Mouse (Mus musculus): ENCODE data around the gene Sema6b. TPM values are rescaled to one million over a fixed set of nuclear protein-coding genes. Genes with fewer than 3 reads are reported as not detected.

Gene Sema6b
- total RNA-seq, 1 experiment from 2014 or later: 1.2 TPM

DNA sequence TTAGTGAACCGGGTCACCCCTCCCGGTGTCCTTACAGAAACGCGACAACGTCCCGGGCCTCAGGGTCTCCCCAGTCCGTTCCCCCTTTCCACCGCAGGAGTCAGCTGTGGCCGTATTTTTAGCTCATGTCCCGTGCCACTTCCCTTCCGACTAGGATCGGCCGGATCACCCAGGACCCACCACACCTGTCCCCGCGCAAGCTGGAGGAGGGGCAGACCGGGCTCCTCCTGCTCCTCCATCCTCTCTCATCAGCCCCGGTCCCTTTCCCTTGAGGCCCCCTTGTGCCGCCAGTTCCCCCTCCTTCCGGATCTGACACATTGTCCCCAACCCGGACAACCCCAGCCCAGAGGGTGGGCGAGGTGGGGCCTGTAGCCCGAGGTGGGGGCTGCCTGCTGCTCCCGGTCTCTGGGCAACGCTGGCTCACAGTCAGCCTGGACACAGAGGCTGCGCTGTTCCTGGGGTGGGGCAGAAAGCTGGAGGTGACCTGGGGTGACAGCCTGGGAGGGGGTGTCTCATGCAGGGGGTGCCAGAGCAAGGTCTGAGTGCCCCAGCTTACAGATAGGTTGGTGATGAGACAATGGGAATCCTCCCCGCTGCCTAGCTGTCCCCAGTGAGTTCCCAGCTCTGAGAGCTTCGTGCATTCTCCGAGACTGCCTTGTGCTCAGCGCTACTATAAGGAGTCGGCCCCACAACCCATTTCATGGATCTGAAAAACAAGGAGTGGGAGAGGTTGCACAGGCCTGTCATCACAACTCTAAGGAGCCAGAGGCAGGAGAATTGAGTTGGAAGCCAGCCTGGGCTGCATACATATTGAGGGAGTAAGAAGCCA, 8.9 kb upstream of the Sema6b start:
- no peak for ATAC-seq (replicated peaks; ENCODE audit: insufficient number of reproducible peaks, low FRiP score, low TSS enrichment, poor library complexity, severe bottlenecking)

DNA sequence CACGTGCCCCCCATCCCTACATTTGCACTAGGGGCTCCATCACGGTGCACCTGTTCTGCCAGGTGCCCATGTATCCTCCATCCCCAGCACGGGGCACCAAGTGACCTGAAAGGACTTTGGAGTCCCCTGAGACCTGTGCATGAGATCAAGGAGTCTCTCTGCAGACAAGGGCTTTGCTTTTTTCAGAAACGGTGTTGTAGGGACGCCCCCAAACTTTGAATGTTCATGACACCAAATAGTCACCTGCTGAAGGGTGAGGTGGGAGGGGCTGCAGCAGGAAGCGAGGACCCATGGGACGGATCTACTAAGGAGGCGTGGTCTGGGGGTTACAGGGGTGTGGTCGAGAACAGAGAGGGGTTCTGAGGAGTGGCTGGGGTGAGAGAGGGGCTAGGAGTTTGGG, 8.1 kb upstream of the Sema6b start:
- ATAC-seq (replicated peaks; ENCODE audit: insufficient number of reproducible peaks, low FRiP score, low TSS enrichment, poor library complexity, severe bottlenecking): no peak

DNA sequence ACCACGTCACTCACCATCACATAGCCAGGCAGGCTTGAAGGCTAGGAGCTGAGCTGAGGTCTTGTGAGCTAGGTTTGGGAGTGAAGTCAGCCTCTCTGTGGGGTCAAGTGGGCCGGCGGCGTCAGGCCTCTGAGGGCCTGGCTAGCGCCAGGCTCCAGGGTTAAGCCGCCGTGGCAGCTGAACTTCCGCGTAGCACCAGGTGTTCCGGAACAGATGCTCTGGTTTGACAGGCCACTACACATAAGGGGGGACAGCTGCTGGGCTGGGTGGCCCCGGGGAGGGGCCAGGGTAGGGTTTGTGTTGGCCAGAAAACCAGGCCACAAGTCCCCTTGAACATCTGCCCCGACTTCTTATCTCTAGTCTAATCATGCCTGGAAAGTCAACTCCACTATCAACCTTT, 7.3 kb upstream of the Sema6b start:
- no peak for ATAC-seq (replicated peaks; ENCODE audit: insufficient number of reproducible peaks, low FRiP score, low TSS enrichment, poor library complexity, severe bottlenecking)

DNA sequence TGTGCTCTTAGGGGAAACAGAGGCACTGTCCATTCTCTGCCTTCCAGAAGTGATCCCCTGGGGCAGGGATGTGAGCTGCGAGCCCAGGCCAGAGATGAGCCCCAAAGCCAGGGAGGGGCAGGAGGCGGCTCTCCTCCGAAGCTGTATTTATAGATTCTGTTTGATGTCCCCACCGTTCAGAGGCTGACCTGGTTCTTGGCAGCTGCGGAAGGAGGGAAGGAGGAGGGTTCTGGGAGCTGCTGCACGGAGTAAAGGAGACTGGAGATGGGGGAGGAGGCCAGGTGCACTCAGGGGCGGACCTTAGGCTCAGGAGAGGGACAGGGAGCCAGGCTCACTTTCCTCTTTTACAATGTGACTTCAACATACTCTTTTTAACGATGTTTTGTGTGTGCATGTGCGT, 6.0 kb upstream of the Sema6b start:
- no peak for ATAC-seq (replicated peaks; ENCODE audit: insufficient number of reproducible peaks, low FRiP score, low TSS enrichment, poor library complexity, severe bottlenecking)

DNA sequence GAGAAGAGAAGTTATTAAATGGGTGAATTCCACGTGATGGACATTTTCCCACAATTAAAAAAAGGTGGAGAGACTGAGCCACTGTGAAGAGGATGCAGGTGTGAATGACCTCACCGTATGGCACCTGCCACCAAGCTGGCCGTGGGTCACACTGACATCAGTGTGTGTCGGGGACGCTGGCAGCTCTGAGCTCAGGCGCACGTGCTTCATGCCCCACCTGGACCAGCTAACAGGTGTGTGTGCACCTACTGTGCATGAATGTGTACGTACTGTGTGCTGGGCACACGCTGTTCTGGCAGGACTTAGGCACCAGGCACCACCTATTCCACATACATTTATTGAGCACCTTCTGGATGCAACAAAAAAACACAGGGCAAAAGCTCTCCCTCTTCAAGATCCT, 4.4 kb upstream of the Sema6b start:
- no peak for ATAC-seq (replicated peaks; ENCODE audit: insufficient number of reproducible peaks, low FRiP score, low TSS enrichment, poor library complexity, severe bottlenecking)

DNA sequence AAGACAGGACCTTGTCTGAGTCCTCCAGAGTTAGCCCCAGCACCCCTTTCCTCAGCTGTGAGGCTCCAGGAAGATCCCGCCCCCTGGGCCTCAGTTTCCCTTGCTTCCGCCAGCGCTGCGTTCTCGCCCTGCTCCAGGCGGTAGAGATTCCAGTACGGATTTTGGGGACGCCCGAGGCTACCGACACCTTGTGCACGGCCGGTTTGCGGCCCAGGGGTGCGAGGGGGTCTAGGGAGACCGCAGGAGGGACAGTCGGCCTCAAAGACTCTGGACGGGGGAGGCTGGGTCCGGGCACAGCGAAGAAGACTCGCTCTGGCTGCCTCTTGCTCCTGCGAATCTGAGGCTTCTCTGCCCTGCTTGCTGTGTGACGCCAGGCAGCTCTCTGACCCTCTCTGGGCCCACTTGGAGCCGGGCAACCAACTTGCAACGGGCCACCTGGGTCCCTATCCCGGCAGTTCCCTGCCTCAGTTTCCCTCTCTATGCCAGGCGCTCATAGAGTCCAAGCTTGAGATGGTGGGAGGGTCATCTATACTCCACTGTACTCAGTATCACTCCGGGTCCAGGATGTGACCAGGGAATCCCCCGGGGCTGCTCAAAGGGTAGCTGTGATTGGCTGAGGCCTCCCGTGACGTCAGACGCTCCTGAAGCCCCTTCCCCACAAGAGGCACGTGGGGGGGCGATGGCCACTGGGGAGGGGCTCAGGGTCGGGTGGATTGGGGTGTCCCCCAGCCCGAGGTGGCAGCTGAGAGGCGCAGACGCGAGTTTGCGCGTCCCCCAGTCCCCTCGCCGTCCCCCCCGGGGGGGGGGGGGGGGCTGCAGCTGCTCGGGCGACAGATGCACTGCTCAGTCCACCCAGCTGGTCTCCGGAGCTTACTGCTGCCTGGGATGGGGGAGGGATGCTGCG, 1.8 kb upstream of the Sema6b start:
- ATAC-seq (replicated peaks; ENCODE audit: insufficient number of reproducible peaks, low FRiP score, low TSS enrichment, poor library complexity, severe bottlenecking): no peak

DNA sequence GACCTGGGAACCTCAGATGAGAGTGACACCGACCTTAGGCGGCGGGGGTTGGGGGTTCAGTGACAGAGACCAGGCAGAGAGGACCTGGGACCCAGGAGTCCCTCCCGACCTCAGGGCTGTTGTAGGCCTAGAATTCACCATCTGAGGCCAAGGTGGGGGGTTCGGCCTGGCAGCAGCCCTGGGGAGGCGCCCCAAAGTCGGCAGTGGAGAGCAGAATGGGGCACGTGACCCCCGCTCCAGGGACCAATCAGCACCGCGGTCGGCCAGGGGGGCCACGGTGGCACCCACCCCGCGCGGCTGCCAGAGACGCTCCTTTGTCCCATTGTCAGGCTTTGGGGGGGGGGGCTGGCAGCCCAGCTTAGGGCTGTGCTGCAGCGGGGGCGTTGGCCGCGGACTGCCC, 788 bp downstream of the Sema6b start:
- ATAC-seq (replicated peaks; ENCODE audit: insufficient number of reproducible peaks, low FRiP score, low TSS enrichment, poor library complexity, severe bottlenecking): no peak

DNA sequence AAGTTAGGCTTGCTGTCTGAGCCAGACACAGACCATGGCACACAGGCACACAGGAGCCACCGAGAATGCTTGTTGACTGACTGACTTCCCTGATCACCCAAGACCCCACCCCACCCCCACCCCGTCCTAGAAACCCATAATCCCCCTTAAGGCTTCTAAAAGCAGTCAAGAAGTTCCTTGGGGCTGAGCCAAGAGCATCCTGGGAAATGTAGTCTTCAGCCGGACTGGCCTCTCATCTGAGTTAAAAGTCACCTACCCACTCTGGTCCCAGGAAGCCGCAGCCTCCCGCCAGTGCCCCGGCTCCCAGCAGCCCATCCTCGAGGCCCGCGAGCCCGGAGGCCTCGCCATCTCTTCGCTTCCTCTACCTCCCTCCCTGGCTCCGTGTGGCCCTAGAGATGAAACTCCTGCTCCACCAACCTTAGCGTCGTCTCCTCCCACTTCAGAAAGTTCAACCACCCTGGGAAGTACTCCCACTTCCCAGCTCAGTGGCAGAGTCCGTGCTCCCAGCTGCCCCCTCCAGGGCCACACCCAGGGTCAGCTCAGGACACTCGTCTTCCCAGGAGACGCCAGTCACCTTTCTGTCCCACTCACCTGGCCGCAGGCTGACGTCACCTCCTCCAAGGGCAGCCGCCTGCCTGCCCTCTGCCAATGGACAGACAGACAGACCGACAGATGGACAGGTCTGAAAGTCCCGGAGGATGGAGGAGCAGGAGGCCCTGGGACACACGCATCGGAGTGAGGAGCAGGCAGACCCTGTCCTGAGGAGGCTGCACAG, 2.1 kb downstream of the Sema6b start:
- no peak for ATAC-seq (replicated peaks; ENCODE audit: insufficient number of reproducible peaks, low FRiP score, low TSS enrichment, poor library complexity, severe bottlenecking)

DNA sequence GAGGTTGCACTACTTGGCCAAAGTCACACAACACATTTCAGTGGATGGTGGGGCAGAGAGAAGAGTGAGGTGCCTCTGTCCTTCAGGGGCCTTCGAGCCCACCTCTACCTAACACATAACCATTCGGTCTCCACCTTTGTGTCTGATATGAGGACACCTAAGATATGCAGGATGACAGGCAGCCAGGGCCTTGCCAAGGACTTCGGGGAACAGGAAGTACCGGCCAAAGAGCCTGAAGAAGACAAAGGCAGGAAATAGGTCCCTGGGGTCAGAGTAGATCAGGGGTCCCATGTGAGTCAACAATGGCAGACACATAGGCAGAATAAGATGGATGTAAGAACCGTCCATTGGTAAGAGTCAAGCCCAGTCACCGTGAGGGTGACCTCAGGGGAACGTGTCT, 3.6 kb downstream of the Sema6b start:
- no peak for ATAC-seq (replicated peaks; ENCODE audit: insufficient number of reproducible peaks, low FRiP score, low TSS enrichment, poor library complexity, severe bottlenecking)

DNA sequence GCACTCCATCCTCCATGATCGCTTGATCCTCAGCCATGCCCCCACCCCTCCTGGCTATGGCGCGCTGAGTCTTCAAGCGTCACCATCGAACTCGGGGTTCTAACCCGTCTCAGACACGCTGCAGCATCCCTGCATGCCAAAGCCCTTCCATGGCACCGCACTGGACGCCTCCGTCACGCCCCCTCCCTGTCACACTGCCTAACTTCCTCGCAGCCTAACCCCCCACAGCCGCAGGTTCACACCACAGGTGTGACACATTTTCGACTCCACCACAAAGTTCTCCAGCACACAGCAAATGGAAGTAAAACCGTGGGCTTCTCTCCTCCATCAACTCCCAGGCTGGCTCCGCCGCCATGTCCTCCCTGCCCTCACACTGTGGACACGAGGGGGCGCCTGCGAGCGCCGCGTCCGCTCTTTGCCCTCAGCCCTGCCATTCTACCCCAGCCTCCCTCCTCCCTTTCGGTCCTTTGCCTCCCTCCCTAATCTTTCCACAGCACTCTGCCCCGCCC, 5.6 kb downstream of the Sema6b start:
- peak; percentile 46 for ATAC-seq (replicated peaks; ENCODE audit: insufficient number of reproducible peaks, low FRiP score, low TSS enrichment, poor library complexity, severe bottlenecking)

DNA sequence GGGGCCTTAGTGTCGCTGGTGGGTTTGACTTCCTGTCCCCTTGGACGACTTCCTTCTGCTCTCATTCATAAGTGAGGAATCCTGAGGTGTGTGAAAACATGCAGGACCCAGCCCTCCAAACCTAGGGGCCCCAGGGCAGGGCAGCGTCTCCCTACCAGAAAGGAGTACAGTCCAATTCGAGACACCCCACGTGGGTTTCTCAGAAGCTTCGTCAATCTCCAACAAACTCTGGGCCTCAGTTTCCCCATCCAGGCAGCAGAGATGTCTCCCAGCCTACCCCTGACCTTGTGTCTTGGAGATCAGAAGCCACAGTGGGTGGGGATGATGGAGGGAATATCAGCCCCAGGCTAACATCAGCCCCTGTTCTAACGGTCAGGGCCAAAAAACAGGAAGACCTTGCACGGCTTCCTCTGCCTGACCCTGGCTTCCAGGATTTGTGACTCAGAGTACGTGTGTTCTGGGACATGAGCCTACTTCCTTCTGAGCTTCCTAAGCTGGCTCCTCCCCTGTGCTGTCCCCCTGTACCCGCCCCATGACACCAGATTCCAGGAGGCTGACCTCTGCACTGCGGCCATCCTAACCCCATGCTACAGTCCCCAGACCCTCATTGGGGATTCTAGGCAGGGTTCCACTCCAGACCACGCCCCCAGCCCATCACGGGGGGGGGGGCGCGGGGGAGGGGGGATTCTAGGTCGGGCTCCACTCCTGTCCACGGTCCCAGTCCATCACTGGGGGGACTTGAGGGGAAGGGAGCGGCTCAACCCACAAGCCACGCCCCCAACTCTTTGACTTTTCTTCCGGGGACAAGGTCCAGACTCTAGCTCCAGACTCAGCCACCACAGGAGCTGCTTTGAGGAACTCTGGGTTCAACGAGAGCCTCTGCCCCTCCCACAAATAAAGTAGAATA, 6.4 kb downstream of the Sema6b start:
- peak; percentile 46 for ATAC-seq (replicated peaks; ENCODE audit: insufficient number of reproducible peaks, low FRiP score, low TSS enrichment, poor library complexity, severe bottlenecking)

DNA sequence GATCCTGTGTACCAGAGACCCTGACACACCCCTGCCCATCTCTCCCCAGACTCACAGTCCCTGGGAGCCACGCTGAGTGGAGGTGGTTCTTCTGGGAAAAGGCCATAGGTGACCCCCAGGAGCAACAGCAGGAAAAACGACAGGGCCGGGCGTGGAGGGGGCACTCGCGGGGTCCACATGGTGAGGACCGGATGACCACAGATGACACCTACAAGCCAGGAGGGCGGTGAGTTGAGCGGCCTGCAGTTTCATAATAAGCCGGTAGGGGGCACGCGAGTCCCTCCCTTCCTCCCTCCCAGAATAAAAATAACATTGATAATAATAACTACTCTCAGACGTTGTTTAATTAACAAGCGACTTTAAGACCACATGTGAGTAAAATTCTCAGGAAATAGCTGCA, 7.5 kb downstream of the Sema6b start:
- ATAC-seq (replicated peaks; ENCODE audit: insufficient number of reproducible peaks, low FRiP score, low TSS enrichment, poor library complexity, severe bottlenecking): peak; percentile 41

DNA sequence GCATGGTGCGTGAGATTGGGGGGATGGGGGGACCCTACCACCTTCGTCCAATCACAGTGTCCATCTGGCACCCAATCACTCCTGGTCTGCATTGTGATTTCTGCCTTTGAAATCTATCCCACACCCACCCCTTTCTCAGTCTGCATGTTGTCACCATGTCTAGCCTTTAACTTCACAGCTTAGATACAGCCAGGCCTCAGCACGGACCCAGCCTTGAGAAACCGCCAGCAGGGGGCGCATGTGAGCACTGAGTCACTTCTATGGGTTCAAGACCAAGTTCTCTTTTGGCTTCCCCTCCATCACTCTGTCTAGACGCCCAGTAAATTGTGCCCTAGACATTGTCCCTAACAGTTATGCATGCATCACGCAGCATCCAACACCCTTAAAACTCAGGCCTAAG, 8.3 kb downstream of the Sema6b start:
- ATAC-seq (replicated peaks; ENCODE audit: insufficient number of reproducible peaks, low FRiP score, low TSS enrichment, poor library complexity, severe bottlenecking): no peak

DNA sequence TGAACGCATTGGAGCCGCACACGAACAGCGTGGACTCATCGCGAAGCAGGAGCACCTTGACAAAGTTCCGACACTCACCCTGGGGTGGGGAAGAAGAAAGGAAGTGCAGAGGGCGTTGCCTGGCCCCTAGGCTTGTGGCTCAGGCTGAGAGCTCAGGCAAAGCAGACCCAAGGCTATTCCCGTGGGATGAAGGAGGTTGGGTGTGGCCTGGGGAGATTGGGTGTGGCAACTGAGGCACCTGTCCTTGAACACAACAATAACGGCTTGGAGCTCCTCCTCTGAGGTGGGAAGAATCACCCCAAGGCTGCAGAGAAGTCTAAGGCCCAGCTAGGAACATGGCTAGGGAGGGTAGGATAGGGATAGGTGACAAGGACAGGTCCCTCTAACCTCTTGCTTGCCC, 9.0 kb downstream of the Sema6b start:
- no peak for ATAC-seq (replicated peaks; ENCODE audit: insufficient number of reproducible peaks, low FRiP score, low TSS enrichment, poor library complexity, severe bottlenecking)

DNA sequence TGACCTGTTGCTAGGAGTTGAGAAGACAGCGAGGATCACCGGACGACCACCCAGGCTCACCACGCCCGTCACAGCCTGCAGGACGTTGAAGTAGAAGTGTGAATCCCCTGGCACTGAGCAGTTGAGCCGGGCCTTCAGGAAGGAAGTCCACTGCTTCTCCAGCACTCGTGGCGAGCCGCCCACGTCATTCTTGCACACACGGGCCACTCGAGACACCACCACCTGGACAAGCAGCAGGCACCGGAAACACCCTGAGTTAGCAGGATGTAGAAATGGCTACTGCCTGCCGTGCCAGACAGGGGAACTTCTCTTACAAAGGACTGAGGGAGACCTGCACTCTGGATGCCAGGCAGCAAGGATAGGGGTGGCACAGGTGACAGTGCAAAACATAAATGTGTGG, 11.9 kb downstream of the Sema6b start:
- ATAC-seq (replicated peaks; ENCODE audit: insufficient number of reproducible peaks, low FRiP score, low TSS enrichment, poor library complexity, severe bottlenecking): no peak

DNA sequence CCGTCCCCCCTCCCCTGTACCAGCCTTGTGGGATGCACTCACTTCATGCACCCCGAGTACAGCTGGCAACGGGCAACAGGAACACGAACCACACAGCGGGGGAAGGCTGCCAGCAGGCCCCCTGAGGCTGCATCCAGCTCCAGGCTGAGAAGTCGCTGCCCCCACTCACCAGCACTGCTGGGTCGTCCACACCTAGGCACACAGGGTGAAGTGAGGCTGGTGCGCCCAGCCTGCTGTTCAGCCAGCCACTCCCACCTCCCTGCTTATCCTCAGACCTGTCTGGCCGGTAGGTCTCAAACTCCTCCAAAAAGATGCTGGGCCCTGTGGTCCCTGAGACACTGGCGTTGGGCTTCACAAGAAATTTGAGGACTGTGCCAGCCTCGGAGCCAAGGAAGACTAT, 14.0 kb downstream of the Sema6b start:
- ATAC-seq (replicated peaks; ENCODE audit: insufficient number of reproducible peaks, low FRiP score, low TSS enrichment, poor library complexity, severe bottlenecking): no peak

DNA sequence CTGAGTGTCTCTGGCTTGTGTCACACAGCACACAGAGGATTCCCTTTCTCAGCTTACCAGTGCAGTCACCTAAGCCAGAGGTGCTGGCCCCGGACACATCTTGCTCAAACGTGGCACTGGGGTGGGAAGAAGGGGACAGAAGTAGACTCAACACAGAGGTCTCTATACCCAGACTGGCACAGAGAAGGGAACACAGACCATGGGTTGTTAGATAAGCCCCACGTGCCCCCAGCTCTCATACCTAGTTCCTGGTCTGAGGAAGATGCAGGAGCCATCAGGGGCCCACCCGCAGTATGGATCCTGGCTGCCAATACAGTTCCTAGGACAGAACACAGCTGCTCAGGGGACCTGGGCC, 14.9 kb downstream of the Sema6b start:
- no peak for ATAC-seq (replicated peaks; ENCODE audit: insufficient number of reproducible peaks, low FRiP score, low TSS enrichment, poor library complexity, severe bottlenecking)

All from monocyte, adult 5-6 weeks (primary cell).